Mouse (Mus musculus) adrenal gland, postnatal 10 days (tissue): ENCODE data around the gene Flt4. TPM values are rescaled to one million over a fixed set of nuclear protein-coding genes. Genes with fewer than 3 reads are reported as not detected.

Experiments
- DNase-seq: peaks from one replicate; pipeline ENCODE4 v3.0.0; 2021; ENCODE audit warnings: mixed read lengths
- total RNA-seq, 2 experiments: library from RNA; stranded (reverse); gene quantifications; 2 replicates each; pipeline ENCODE4 v1.2.3; 2021

Gene Flt4
- total RNA-seq, 2 experiments from 2014 or later = 18.7 to 18.9 TPM

DNA sequence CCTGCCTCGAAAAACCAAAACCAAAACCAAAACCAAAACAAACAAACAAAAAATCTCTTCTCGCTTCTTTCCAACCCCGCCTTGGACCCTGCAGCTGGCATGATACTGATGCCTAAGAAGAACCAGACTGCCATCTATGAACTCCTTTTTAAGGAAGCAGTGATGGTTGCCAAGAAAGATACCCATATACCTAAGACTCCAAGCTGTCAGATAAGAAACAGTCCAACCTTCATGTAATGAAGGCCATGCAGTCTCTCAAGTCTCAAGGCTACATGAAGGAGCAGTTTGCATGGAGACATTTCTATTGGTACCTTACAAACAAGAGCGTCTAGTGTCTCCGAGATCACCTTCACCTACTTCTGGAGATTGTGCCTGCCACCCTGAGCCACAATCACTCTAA is 88.7 kb downstream of the Flt4 start:
- no peak for DNase-seq

DNA sequence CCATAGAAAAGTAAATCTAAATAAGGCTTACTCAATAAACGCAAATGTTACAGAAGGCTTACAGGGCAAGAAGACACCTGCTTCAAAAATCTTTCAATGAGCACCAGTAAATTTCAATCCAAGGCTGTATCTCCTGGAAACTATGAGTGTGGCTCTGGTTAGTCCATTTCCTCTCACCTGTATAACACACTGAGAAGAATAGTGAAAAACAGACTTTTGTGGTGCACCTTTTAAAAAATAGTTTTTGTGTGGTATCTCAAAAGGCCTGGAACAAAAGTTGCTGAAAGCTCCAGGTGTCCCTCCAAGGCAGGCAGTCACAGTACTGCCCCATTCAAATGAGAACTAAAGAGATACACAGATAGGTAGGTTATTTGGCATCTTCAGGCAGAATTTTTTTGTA is 90.0 kb downstream of the Flt4 start:
- DNase-seq = no peak

DNA sequence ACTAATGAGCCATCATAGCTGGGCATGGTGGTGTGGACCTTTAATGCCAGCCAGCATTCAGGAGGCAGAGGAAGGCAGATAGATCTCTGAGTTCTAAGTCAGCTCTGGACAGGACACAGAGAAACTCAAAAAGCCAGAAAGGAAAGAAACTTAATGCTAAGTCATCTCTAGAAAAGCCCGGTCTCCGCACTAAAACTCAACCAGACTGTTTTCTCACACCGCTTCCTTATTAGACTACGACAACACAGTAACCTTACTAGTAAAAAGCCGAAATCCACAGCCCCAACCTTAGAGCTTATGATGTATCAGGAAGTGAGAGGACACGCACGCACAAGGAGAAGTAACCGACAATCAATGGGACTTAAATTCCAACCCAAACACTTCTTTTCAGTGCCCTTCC is 93.0 kb downstream of the Flt4 start:
- DNase-seq = no peak

Other genes starting within 250 kb of the Flt4 start
- not detected for gene Olfr1389, start 186.2 kb upstream of the Flt4 start, total RNA-seq
- gene Olfr1388, start 172.6 kb upstream of the Flt4 start, total RNA-seq = under 1 TPM in 1 of 2 experiments, not detected in 1; 0.21 TPM
- gene Olfr1387, start 153.9 kb upstream of the Flt4 start, total RNA-seq = not detected
- not detected for gene Olfr1386, start 144.2 kb upstream of the Flt4 start, total RNA-seq
- gene Olfr1385, start 120.2 kb upstream of the Flt4 start, total RNA-seq = not detected
- gene Olfr1384, start 102.5 kb upstream of the Flt4 start, total RNA-seq = not detected
- gene Olfr1383, start 89.6 kb upstream of the Flt4 start, total RNA-seq = not detected
- not detected for gene Olfr1382, start 81.0 kb upstream of the Flt4 start, total RNA-seq
- not detected for gene Olfr1381, start 65.8 kb upstream of the Flt4 start, total RNA-seq
- gene Olfr1380, start 52.4 kb upstream of the Flt4 start, total RNA-seq = not detected
- gene Scgb3a1, start 54.3 kb downstream of the Flt4 start, total RNA-seq = not detected
- gene Cnot6, start 103.5 kb downstream of the Flt4 start, total RNA-seq = 10 to 100 TPM; 51.1 to 61.2 TPM
- 1 to 10 TPM; 5.8 to 5.9 TPM for gene Gfpt2, start 184.9 kb downstream of the Flt4 start, total RNA-seq
- 10 to 100 TPM; 56.4 to 67.8 TPM for gene Mapk9, start 237.5 kb downstream of the Flt4 start, total RNA-seq